Mouse (Mus musculus) gastrocnemius, adult 2 months (tissue): ENCODE measurements at regions not wholly inside any gene's neighbourhood (a gene's known extent, or its start where the extent isn't known, plus 50 kb on each side); places are given as distances from the start of the nearest gene placed in this dataset.
A peak's percentile ranks its signal among the peaks of the same experiment; 100 is the strongest.

Source experiments
- DNase-seq: peaks from one replicate; pipeline ENCODE4 v3.0.0; 2022
- H3K27ac ChIP-seq: fragments of 200-600 bp; 2 replicates; pipeline ENCODE4 v1.8.1; 2022; ENCODE audit warnings: mild to moderate bottlenecking
- H3K4me3 ChIP-seq: fragments of 200-600 bp; 2 replicates; pipeline ENCODE4 v1.8.1; 2022; ENCODE audit warnings: mild to moderate bottlenecking, moderate library complexity
- CTCF ChIP-seq: fragments of 200-600 bp; IDR thresholded peaks from 2 replicates; pipeline ENCODE4 v1.8.1; 2022; ENCODE audit warnings: antibody characterized with exemption, mild to moderate bottlenecking, moderate library complexity
- intact Hi-C: fragments of 180-260 bp; cut with DNase I; formaldehyde crosslinking; loops from one replicate; pipeline ENCODE4 v1.15.1; 2025

DNA sequence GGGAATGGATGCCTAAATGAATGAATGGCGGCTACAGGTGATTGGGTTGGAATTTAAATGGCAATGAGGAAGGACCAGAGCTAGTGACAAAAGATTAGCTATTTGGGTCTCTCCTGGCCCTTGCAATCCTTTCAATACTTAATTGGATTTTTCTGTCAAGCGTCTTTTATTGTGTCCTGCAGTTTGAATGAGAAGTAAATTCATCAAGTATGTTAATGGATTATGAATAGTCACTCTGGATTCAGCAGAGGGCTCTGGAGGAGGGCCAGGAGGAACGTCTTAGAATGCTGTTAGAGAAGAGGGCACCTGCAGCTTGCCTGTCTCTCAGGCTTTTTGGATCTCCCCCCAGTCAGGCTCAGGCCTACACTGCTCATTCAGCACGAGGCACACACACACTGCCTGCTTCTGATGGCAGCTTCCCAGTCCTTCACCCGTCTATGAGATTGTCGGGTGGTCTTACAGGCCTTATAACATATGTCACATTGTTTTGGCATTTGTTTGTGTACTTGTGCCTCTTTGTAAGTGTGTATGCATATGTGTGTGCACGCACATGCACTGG is 197.0 kb upstream of the Stt3b start:
- Histone ChIP-seq H3K27ac (no peak overlapping the region), H3K4me3 (no peak overlapping the region)
- DNase-seq: no peak
- TF ChIP-seq CTCF: no peak
- intact Hi-C loops: no loop called here

DNA sequence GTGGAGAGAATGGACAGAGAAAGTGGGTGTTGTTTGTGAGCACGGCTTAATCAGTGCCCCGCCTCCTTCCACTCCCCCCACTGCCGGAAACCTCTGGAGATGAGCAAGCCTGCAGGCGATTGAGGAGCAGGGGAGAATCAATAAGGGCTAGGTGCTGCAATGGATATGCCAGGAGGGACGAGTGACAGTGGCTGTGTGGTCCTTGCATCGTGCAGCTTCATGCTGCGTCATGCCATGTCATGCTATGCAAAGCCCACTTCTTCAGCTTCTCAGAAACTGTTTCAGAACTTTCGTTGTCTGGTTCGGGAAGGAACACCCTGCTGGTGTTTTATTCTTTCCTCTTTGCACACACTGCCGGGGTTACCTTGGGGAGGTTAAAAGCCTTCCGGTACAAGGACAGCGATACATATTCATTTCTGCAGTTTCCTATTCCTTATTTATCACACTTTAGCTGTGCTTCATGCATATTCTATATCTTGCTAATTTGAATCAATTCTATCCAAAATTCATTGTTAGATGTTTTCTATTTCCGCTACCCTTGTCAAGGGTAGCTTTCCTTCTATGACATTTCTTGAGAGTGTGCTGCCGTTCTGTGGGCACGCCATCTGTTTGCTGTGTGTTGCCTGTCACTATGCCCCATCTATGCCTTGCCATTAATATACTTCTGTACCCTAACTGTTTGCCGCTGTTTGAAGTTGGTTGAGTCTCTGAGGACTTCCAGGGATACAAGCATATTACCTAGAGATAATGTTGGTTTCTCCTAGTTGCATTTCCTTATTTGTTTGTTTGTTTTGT is 202.8 kb upstream of the Stt3b start:
- no peak for DNase-seq
- H3K27ac ChIP-seq: no peak overlapping the region
- no peak for TF ChIP-seq CTCF
- intact Hi-C loops: no loop called here
- no peak overlapping the region for H3K4me3 ChIP-seq

DNA sequence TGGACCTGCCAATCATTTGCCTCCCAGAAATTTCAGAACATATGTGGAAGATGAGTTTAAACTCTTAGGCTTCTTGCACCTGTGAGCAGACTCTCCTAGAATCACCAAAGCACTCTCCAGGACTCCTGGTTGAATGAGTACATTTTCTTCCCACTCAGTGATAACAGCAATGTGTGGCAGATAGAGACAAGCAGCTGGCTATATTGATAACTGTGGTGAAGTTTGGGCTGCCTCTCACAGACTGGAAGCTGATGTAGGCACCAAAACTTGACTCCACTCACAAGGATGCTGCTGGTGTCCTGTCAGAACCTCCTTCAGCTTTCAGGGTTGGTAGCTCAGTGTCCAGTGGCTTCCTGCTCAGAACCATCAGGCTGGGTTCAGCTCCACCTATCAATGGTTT is 207.7 kb upstream of the Stt3b start:
- no peak for TF ChIP-seq CTCF
- intact Hi-C loops: no loop called here
- Histone ChIP-seq H3K4me3 (no peak overlapping the region), H3K27ac (no peak overlapping the region)
- no peak for DNase-seq

DNA sequence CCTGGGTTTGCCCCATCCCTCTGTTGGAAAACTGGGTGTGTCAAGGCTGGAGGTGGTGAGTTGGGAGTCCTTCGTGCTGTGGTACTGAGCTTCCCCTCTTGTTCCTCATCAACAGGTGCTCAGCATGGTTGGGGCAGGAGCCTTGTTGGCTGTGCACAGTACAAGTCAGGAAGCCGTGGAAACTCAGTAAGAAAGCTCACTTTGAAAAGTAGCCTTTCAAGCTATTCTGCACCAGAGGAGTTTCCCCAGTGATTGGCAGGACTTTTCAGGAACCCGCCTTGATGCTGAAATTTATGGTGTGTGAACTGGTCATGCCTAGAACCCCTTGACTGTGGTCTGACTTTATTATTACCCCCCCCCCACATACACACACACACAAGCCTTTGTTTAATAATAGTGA is 213.9 kb upstream of the Stt3b start:
- intact Hi-C loops: no loop called here
- no peak for DNase-seq
- no peak for TF ChIP-seq CTCF
- Histone ChIP-seq H3K4me3 (no peak overlapping the region), H3K27ac (no peak overlapping the region)

DNA sequence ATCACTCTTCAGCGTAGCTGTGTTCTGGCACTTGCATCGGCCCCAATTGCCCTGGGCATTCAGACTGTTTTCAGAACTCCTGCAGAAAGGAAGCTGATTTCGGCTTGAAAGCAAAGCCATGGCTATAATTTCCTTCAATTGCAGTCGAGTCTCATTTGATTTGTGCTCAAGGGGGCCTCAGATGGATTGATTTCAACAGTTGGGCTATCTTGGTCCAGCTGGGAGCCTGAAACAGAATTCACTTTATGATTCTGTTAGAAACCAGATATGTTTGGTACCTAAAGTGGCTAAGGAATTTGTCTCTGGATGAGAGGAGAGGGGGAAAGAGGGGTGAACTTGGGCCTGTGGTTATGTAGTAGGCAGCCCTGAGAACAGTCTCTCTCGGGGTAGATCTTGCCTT is 214.4 kb upstream of the Stt3b start:
- TF ChIP-seq CTCF: no peak

DNA sequence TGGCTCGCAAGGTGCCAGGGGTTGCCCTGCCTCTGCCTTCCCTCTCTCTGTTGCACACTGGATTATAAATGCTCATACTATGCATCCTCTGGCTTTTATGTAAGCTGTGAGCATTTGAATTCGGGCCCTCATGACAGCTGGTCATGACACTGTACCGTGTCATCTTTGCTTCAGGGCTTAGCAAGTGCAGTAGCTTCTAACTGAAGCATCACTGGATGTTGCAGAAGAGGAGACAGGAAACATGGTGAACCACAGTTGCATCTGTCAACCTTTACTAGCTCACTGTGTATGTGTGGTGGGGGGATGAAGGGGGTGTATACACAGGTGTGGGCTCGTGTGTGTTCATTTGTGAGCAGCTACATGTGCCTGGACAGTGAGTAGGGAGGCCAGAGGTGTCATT is 216.1 kb upstream of the Stt3b start:
- no peak for TF ChIP-seq CTCF
- Histone ChIP-seq H3K4me3 (no peak overlapping the region), H3K27ac (no peak overlapping the region)
- no peak for DNase-seq
- intact Hi-C loops: no loop called here

More for the DNA sequence above, 214.4 kb upstream of the Stt3b start:
- Histone ChIP-seq H3K4me3 (no peak overlapping the region), H3K27ac (no peak overlapping the region)
- intact Hi-C loops: no loop called here
- DNase-seq: no peak

DNA sequence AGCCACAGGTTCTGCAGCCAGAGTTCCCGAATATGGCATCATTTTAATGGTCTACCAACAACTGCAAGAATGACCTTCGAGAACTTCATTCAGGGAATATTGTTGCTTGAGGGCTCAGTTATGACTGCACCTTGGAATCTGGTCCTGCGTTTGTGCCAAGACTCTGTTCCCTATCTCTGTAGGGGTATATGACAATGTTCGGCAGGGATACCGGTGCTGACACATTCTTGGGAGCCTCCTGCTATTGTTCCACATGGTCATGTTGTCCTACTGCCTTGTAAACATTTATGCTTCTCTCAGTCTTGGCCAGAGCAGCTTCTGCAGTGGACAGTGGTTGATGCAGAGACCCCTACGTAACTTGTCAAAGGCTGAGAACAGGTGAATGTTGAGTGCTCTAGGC is 216.8 kb upstream of the Stt3b start:
- DNase-seq: no peak
- intact Hi-C loops: no loop called here
- no peak for TF ChIP-seq CTCF
- no peak overlapping the region for H3K27ac ChIP-seq
- no peak overlapping the region for H3K4me3 ChIP-seq

DNA sequence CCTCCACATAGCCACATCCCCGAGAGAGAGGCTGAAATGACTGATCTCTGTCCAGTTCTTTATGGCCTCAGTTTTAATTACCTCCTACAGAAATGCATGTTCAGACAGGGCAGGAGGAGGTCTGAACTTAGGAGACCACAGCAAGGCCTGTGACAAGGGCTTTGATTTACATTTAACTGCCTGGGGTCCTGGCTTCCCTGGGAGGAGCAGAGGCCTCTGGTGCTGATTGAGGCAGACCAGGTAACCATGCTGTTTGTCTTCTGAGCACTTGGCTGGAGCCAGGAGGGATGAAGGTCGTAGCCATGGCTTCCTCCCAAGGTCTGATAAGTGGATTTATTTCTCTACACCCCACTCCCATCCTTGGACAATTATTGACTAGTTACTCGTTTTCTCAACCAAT is 224.0 kb upstream of the Stt3b start:
- no peak for DNase-seq
- Histone ChIP-seq H3K27ac (no peak overlapping the region), H3K4me3 (no peak overlapping the region)
- TF ChIP-seq CTCF: no peak
- intact Hi-C loops: no loop called here

DNA sequence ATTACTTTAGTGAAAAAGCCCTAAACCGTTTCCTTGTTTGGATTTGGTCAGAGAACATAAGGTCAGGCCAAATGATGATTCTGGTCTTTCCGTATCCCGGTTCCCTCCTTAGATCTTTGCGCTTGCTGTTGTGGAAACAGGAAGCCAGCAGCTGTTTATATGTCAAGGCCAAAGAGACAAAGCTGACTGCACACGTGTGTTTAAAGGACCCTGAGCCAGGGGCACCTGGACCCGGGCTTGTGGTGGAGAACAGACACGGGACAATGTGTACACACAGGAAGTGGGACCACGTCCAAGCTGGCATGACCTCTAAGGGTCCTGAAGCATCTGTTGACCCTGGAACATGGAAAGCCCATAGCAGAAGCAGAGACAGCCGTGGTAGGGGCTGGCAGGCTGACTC is 233.4 kb upstream of the Stt3b start:
- no peak for TF ChIP-seq CTCF
- Histone ChIP-seq H3K27ac (no peak overlapping the region), H3K4me3 (no peak overlapping the region)
- intact Hi-C loops: no loop called here
- DNase-seq: no peak

DNA sequence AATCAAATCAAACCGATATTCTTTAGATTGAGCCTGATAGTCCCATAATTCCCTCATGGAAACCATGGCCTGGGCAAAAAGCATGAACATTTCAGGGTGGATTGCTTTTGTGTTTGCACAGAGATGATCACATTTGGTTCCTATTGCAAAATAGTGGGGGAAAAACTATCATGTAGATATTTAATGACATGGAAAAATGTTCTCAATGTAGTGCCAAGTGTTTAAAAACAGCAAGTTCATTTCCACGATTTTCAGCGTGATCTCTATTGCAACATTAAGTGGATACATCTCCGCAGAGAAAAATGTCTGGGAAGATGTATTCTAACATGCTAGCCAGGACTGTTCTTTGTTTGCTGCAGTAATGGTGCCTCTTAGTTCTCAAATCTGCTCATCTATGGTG is 235.0 kb upstream of the Stt3b start:
- no peak for TF ChIP-seq CTCF
- H3K4me3 ChIP-seq: no peak overlapping the region
- intact Hi-C loops: no loop called here
- no peak overlapping the region for H3K27ac ChIP-seq
- DNase-seq: no peak

DNA sequence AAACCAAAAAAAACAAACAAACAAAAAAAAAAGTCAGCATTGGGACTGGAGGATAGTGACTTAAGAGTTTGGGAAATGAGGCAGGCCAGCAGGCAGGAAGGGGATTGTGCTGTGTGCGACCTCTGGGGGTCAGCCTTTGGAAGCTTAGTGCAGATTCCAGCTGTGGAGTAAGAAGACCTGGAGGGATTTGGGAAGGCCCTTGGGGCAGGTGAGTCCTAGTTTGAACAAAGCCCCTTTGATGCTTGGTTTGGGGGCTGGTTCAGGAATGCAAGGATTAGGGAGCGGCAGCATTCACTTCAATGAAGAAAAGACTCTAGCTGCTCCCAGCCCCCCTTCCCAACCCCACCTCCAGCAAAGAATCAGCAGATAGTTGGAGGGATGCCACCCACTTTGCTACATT is 235.6 kb upstream of the Stt3b start:
- no peak for TF ChIP-seq CTCF
- Histone ChIP-seq H3K4me3 (no peak overlapping the region), H3K27ac (no peak overlapping the region)
- intact Hi-C loops: no loop called here
- no peak for DNase-seq

DNA sequence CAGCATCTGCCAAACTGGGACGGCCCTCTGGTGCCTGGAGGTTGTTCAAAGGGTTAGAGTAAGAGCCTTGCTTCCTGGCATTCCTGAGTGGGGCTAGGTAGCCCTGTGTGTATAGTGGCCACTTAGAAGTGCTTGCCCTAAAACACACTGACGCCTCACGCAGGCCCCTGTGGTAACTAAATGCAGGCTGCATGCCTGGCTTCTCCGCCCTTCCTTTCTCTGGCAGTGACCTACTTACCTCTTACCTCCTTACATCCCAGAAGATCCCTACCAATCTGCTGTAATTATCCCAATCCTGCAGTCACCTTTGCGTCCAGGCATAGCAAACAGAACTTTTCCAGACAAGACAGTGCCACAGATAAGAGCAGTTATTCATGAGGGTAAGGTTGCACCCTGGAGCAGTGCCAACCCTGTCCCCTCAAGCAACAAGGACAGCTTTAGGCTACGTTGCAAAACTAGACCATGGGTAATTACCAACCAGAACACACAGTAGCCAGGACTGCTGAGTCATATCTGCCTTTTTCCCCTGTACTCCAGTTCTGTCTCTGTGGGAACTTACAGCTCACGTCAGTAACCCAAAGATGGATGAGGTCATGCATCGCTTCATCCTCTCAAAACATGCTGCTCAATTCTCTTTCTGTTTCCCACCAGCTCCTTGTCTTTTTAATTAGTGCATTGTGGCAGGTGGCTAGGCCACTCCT is 237.6 kb upstream of the Stt3b start:
- intact Hi-C loops: no loop called here
- Histone ChIP-seq H3K27ac (peak overlapping the region; percentile 24; the same call in 1 of the 2 replicates), H3K4me3 (no peak overlapping the region)
- TF ChIP-seq CTCF: no peak
- no peak for DNase-seq

DNA sequence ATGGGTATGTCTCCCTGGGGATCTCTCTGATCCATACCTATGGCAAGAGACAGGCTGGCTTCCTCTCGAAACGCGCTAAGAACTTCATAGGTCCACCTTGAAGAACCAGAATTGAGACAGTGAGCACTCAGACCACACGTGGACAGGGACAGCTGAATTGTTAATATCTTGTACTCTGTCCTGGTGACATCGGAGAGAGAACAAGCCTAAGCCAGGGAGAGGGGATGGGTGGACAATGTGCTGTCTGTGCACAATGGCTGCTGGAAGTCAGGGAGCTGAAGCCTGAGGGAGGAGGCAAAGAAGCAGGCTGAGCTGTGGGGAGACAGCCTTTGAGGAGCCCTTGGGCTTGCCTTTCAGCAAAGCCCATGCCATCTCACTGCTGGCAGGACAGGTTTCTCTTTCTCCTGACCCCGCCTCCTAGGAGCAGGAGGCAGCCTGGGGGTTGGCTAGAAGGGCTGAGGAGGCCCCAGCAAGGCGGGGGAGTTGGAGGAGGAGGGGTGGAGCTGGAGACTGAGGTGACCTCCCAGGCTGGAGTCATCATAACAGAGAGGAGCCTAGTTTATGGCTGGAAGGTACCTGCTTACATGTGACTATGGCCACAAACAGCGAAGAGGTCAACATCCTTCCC is 238.6 kb upstream of the Stt3b start:
- no peak overlapping the region for H3K4me3 ChIP-seq
- no peak for TF ChIP-seq CTCF
- DNase-seq: no peak
- H3K27ac ChIP-seq: no peak overlapping the region
- intact Hi-C loops: no loop called here
